Mouse (Mus musculus) erythroblast, embryonic 14.5 days (primary cell): Measurements from ENCODE around the gene Defb35. TPM values are rescaled to one million over a fixed set of nuclear protein-coding genes. Genes with fewer than 3 reads are reported as not detected.
"Not testable (repeated sequence)": the region's sequence is repeated elsewhere in the genome, so short reads cannot be mapped to it uniquely, and the experiment has no call there.

Experiments used
- H3K27me3 ChIP-seq: 2 replicates; pipeline ENCODE4 v1.6.1; 2012; ENCODE audit warnings: inconsistent platforms; ENCODE audit not compliant: control insufficient read depth
- H3K36me3 ChIP-seq: 2 replicates; pipeline ENCODE4 v1.6.1; 2012; ENCODE audit warnings: mild to moderate bottlenecking, inconsistent platforms; ENCODE audit not compliant: control insufficient read depth
- H3K4me1 ChIP-seq: 2 replicates; pipeline ENCODE4 v1.6.1; 2012; ENCODE audit warnings: inconsistent platforms; ENCODE audit not compliant: control insufficient read depth
- H3K4me3 ChIP-seq: replicated peaks from 2 replicates; pipeline ENCODE3; 2012; ENCODE audit warnings: moderate library complexity, mild to moderate bottlenecking, inconsistent platforms
- H3K9me3 ChIP-seq: 2 replicates; pipeline ENCODE4 v1.6.1; 2012; ENCODE audit warnings: low read length, inconsistent platforms, mixed read lengths; ENCODE audit not compliant: control insufficient read depth
- GATA1 ChIP-seq: IDR thresholded peaks from 2 replicates; pipeline ENCODE4 v1.6.1; 2012; ENCODE audit warnings: low read length, inconsistent platforms, mixed read lengths
- TAL1 ChIP-seq: IDR thresholded peaks from 3 replicates; pipeline ENCODE4 v1.6.1; 2012; ENCODE audit warnings: low read length, inconsistent platforms, mixed read lengths
- polyA plus RNA-seq: library from polyadenylated mRNA; stranded (reverse); fragments of >175 nt; gene quantifications from 2 replicates; pipeline ENCODE4 v1.2.3, GENCODE M21; 2012

The Defb35 gene
- not detected in 2 replicates for polyA plus RNA-seq

GRCm38 (mm10) chr8:21938052-21938451 is at the start of gene Defb35:
Gene Defb35, plus strand, starts transcription at chr8:21938352.
- H3K4me1 ChIP-seq, H3K4me3 ChIP-seq, H3K9me3 ChIP-seq, H3K27me3 ChIP-seq, H3K36me3 ChIP-seq: not testable (repeated sequence)

GRCm38 (mm10) chr8:21906290-21906689 is 31.9 kb upstream of the Defb35 start, which contains the start of gene Defb11:
Gene Defb11, minus strand, starts transcription at chr8:21906412.
- not testable (repeated sequence) for H3K4me1 ChIP-seq, H3K4me3 ChIP-seq, H3K9me3 ChIP-seq

GRCm38 (mm10) chr8:21911931-21912330 is 26.2 kb upstream of the Defb35 start:
- no peaks in the 10 kb centered on the region for H3K9me3 ChIP-seq
- H3K4me3 ChIP-seq, result no peak overlapping the region
- no peak for TF ChIP-seq TAL1
- TF ChIP-seq GATA1, result no peak
- no peaks in the 10 kb centered on the region for H3K36me3 ChIP-seq
- no peaks in the 10 kb centered on the region for H3K27me3 ChIP-seq
- H3K4me1 ChIP-seq, result no peaks in the 10 kb centered on the region

More at GRCm38 (mm10) chr8:21906290-21906689, 31.9 kb upstream of the Defb35 start, which contains the start of gene Defb11:
- H3K27me3 ChIP-seq, H3K36me3 ChIP-seq: not testable (repeated sequence)

- Histone ChIP-seq H3K9me3 (no peaks in the 10 kb centered on the region), H3K36me3 (no peaks in the 10 kb centered on the region), H3K4me1 (no peaks in the 10 kb centered on the region), H3K4me3 (no peak overlapping the region), H3K27me3 (no peaks in the 10 kb centered on the region)
- TF ChIP-seq TAL1, result no peak
Observed at GRCm38 (mm10) chr8:21912554-21912953, 25.6 kb upstream of the Defb35 start.

- no peak overlapping the region for H3K4me3 ChIP-seq
- H3K27me3 ChIP-seq, result no peaks in the 10 kb centered on the region
- no peaks in the 10 kb centered on the region for H3K36me3 ChIP-seq
- H3K9me3 ChIP-seq, result no peaks in the 10 kb centered on the region
- no peaks in the 10 kb centered on the region for H3K4me1 ChIP-seq
- no peak for TF ChIP-seq GATA1
- no peak for TF ChIP-seq TAL1
Observed at GRCm38 (mm10) chr8:21915625-21916024, 22.5 kb upstream of the Defb35 start.

GRCm38 (mm10) chr8:21930754-21931153 is 7.4 kb upstream of the Defb35 start:
- H3K4me3 ChIP-seq, H3K9me3 ChIP-seq, H3K27me3 ChIP-seq, H3K36me3 ChIP-seq, H3K4me1 ChIP-seq: not testable (repeated sequence)

GRCm38 (mm10) chr8:21932610-21933009 is 5.5 kb upstream of the Defb35 start, which contains the start of gene Defb15:
Gene Defb15, minus strand, starts transcription at chr8:21932710.
- Histone ChIP-seq H3K4me3 (no peak within 1 kb of the TSS), H3K27me3 (no peaks in the 10 kb centered on the region), H3K9me3 (no peaks in the 10 kb centered on the region; the same call in 1 of the 2 replicates), H3K4me1 (no peaks in the 10 kb centered on the region), H3K36me3 (no peaks in the 10 kb centered on the region)
- TF ChIP-seq TAL1 (no peak), GATA1 (no peak)

- no peaks in the 10 kb centered on the region for H3K27me3 ChIP-seq
- H3K4me1 ChIP-seq, result no peaks in the 10 kb centered on the region
- TF ChIP-seq GATA1, result no peak
- no peak for TF ChIP-seq TAL1
- H3K4me3 ChIP-seq, result no peak within 1 kb of the TSS
- peaks cover 3% of the 10 kb centered on the region; the same call in 1 of the 2 replicates for H3K9me3 ChIP-seq
- H3K36me3 ChIP-seq, result no peaks in the 10 kb centered on the region
Observed at GRCm38 (mm10) chr8:21946462-21946861, 8.3 kb downstream of the Defb35 start, which contains the start of gene Defb13. Gene Defb13, plus strand, starts transcription at chr8:21946762.

GRCm38 (mm10) chr8:21947311-21948017 is 9.3 kb downstream of the Defb35 start:
- Histone ChIP-seq H3K4me1 (no peaks in the 10 kb centered on the region), H3K27me3 (no peaks in the 10 kb centered on the region), H3K36me3 (no peaks in the 10 kb centered on the region), H3K4me3 (no peak overlapping the region), H3K9me3 (no peaks in the 10 kb centered on the region)
- TF ChIP-seq TAL1, result no peak
- no peak for TF ChIP-seq GATA1

GRCm38 (mm10) chr8:21955321-21955720 is 17.2 kb downstream of the Defb35 start:
- H3K27me3 ChIP-seq, result no peaks in the 10 kb centered on the region
- TF ChIP-seq TAL1 (no peak), GATA1 (no peak)
- H3K4me1 ChIP-seq, result no peaks in the 10 kb centered on the region
- no peaks in the 10 kb centered on the region for H3K36me3 ChIP-seq
- H3K4me3 ChIP-seq, result no peak overlapping the region
- no peaks in the 10 kb centered on the region for H3K9me3 ChIP-seq
